Mouse (Mus musculus): ENCODE results near the gene Shc3. TPM values are rescaled to one million over a fixed set of nuclear protein-coding genes. Genes with fewer than 3 reads are reported as not detected.

Gene Shc3
- polyA plus RNA-seq, 1 experiment from 2014 or later, result 0.34 TPM

DNA sequence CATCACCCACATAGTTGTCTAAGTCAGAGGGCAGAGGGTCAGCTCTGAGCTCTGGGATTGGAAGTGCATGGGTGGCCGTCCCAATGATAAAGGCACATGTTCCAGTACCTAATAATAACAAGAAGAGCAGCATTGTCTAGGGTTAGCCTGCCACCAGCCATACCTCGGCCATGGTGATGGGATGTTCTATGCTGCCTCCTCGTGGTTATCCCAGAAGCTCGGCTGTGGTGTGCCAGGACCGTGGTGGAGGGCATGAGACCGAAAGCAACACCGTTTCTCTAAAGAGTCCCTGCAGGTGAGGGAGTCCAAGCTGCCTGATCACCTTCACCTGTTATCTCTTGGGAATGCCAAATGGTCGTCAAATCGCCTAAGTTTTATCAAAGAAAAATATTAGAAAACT lies 145.6 kb downstream of the Shc3 start:
- no peak overlapping the region for H3K9ac ChIP-seq
- no peaks in the 10 kb centered on the region for H3K9me3 ChIP-seq
- no peak overlapping the region for H3K4me3 ChIP-seq (replicated peaks)
- no peak overlapping the region for H3K27ac ChIP-seq
- ATAC-seq, result no peak
- H3K27me3 ChIP-seq (replicated peaks), result no peaks in the 10 kb centered on the region
- no peaks in the 10 kb centered on the region for H3K4me1 ChIP-seq (replicated peaks)
- 0 out of 2 replicates have a peak, but pooled peaks cover 3% of the 10 kb centered on the region for H3K36me3 ChIP-seq
- H3K4me2 ChIP-seq (replicated peaks), result no peak overlapping the region
- WGBS, result 70% methylated on average over 9 of the region's 9 CpGs

DNA sequence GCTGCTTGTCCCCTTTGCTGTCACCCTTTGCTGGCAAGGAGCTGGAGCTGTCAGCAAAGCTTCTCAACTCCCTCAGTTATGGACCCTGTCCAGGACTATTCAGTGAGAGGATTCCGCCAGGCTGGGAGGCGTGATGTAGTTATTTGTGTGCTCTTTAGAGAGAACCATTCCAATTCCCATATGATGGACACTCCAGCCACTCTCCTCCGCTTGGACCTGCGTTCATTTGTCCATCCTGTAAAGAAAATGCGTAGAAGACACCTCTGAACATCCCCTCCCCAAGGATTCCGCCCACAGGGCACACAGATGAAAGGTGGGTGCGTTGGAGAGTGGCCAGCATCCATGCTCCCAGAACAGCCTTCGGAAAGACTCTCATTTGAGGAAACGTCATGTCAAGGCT lies 148.4 kb downstream of the Shc3 start:
- Histone ChIP-seq H3K4me3 (replicated peaks) (no peak overlapping the region), H3K27me3 (replicated peaks) (no peaks in the 10 kb centered on the region), H3K9ac (no peak overlapping the region), H3K9me3 (no peaks in the 10 kb centered on the region), H3K4me1 (replicated peaks) (peaks cover 21% of the 10 kb centered on the region), H3K36me3 (0 out of 2 replicates have a peak, but pooled peaks cover 3% of the 10 kb centered on the region), H3K27ac (no peak overlapping the region), H3K4me2 (replicated peaks) (no peak overlapping the region)
- 85% methylated on average over 9 of the region's 9 CpGs for WGBS
- no peak for ATAC-seq

DNA sequence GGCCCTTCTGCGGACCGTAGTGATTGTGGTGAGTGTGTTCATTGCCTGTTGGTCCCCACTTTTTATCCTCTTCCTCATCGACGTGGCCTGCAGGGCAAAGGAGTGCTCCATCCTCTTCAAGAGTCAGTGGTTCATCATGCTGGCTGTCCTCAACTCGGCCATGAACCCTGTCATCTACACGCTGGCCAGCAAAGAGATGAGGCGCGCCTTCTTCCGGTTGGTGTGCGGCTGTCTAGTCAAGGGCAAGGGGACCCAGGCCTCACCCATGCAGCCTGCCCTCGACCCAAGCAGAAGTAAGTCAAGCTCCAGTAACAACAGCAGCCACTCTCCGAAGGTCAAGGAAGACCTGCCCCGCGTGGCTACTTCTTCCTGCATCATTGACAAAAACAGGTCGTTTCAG lies 149.7 kb downstream of the Shc3 start:
- H3K27ac ChIP-seq, result no peak overlapping the region
- no peak for ATAC-seq
- H3K4me2 ChIP-seq (replicated peaks), result no peak overlapping the region
- no peak overlapping the region for H3K4me3 ChIP-seq (replicated peaks)
- peaks cover 21% of the 10 kb centered on the region for H3K4me1 ChIP-seq (replicated peaks)
- no peak overlapping the region for H3K9ac ChIP-seq
- no peaks in the 10 kb centered on the region for H3K27me3 ChIP-seq (replicated peaks)
- 88% methylated on average over 15 of the region's 15 CpGs for WGBS
- no peaks in the 10 kb centered on the region for H3K9me3 ChIP-seq
- H3K36me3 ChIP-seq, result peaks cover 14% of the 10 kb centered on the region

DNA sequence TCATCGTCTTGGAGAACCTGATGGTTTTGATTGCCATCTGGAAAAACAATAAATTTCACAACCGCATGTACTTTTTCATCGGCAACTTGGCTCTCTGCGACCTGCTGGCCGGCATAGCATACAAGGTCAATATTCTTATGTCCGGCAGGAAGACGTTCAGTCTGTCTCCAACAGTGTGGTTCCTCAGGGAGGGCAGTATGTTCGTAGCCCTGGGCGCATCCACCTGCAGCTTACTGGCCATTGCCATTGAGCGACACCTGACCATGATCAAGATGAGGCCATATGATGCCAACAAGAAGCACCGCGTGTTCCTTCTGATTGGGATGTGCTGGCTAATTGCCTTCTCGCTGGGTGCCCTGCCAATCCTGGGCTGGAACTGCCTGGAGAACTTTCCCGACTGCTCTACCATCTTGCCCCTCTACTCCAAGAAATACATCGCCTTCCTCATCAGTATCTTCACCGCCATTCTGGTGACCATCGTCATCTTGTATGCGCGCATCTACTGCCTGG lies 150.2 kb downstream of the Shc3 start:
- Histone ChIP-seq H3K27me3 (replicated peaks) (no peaks in the 10 kb centered on the region), H3K36me3 (peaks cover 14% of the 10 kb centered on the region), H3K9ac (no peak overlapping the region), H3K4me2 (replicated peaks) (peak overlapping the region; percentile 34), H3K27ac (no peak overlapping the region), H3K9me3 (no peaks in the 10 kb centered on the region), H3K4me3 (replicated peaks) (no peak overlapping the region), H3K4me1 (replicated peaks) (peaks cover 21% of the 10 kb centered on the region)
- ATAC-seq, result peak; percentile 31; the same call in 1 of the 2 replicates
- WGBS, result 76% methylated on average over 19 of the region's 19 CpGs

DNA sequence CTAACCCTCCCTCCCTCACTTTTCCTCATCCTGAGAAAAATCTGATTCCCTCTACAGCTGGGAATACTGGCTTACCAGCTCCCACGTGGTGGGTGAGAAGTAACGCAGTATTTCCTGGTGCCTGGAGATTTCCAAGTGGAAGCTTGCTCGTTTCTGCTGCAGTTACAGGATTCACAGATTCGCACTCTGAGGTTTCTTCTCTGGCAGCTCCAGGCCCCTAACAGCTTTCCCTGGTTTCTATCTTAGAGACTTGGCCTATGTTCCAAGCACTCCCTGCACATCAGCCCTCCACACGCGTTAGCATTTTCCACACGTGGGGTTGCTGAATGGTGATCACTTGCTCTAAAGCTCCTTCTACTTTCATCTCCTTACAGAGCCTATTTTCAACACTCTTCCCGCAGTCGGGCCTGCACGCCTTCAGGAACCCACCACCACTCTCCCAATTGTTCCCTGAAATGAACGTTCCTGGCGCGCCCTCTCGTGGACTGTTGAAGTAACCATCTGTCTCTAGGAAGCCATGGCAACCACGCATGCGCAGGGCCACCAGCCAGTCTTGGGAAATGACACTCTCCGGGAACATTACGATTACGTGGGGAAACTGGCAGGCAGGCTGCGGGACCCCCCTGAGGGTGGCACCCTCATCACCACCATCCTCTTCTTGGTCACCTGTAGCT lies 150.8 kb downstream of the Shc3 start:
- peak overlapping the region; percentile 34 for H3K4me2 ChIP-seq (replicated peaks)
- H3K4me3 ChIP-seq (replicated peaks), result no peak overlapping the region
- H3K27me3 ChIP-seq (replicated peaks), result no peaks in the 10 kb centered on the region
- ATAC-seq, result peak; percentile 80
- H3K4me1 ChIP-seq (replicated peaks), result peaks cover 21% of the 10 kb centered on the region
- peak overlapping the region; percentile 21 for H3K9ac ChIP-seq
- WGBS, result 4% methylated on average over 20 of the region's 20 CpGs
- H3K27ac ChIP-seq, result peak overlapping the region; percentile 71
- no peaks in the 10 kb centered on the region for H3K9me3 ChIP-seq
- peaks cover 14% of the 10 kb centered on the region for H3K36me3 ChIP-seq

DNA sequence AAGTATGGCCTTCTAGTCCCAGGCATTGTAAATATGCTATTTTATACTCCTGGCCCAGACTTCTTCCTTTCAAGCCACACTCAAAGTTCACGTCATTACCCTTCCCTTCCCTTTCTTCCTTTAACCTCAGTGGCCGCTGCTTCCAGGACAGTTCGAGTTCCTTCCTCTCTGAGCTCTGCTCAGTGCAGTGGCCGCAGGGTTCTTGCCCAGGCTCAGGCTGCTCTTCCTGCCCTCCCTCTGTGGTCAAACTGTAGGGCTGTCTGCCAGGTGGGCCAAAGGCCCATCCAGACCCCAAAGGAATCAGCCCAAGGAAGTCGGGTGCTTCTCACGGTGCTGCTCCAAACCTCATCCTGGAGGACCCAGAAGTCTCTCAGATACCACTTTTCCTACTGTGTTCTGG lies 151.4 kb downstream of the Shc3 start:
- no peaks in the 10 kb centered on the region for H3K27me3 ChIP-seq (replicated peaks)
- peak overlapping the region; percentile 21 for H3K9ac ChIP-seq
- H3K4me2 ChIP-seq (replicated peaks), result peak overlapping the region; percentile 34
- H3K4me1 ChIP-seq (replicated peaks), result peaks cover 24% of the 10 kb centered on the region
- H3K9me3 ChIP-seq, result no peaks in the 10 kb centered on the region
- no peak overlapping the region for H3K4me3 ChIP-seq (replicated peaks)
- H3K27ac ChIP-seq, result peak overlapping the region; percentile 71
- peaks cover 14% of the 10 kb centered on the region for H3K36me3 ChIP-seq
- WGBS, result 41% methylated on average over 6 of the region's 6 CpGs
- no peak for ATAC-seq

DNA sequence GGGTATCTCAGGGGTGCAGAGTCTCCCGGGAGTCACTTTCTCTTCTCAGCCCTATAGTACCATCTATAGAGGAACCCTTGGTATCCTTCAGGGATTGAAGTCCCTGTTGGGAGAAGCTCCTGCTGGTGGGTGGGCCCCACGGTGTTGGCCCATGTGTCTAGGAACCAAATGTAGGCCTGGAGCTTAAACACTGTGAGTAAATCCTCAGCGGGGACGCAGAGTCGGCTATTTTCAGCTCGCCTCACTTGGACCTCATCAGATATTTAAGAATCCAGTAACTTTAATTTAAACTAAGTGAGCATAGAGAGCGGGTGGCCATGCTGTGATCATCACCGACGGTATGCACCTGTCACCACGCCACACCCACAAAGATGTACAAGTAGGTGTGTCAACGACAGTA lies 152.5 kb downstream of the Shc3 start:
- Histone ChIP-seq H3K9me3 (no peaks in the 10 kb centered on the region), H3K4me2 (replicated peaks) (no peak overlapping the region), H3K36me3 (peaks cover 14% of the 10 kb centered on the region), H3K4me1 (replicated peaks) (peaks cover 29% of the 10 kb centered on the region), H3K9ac (no peak overlapping the region), H3K27me3 (replicated peaks) (no peaks in the 10 kb centered on the region), H3K4me3 (replicated peaks) (no peak overlapping the region), H3K27ac (no peak overlapping the region)
- 81% methylated on average over 11 of the region's 11 CpGs for WGBS
- ATAC-seq, result no peak

DNA sequence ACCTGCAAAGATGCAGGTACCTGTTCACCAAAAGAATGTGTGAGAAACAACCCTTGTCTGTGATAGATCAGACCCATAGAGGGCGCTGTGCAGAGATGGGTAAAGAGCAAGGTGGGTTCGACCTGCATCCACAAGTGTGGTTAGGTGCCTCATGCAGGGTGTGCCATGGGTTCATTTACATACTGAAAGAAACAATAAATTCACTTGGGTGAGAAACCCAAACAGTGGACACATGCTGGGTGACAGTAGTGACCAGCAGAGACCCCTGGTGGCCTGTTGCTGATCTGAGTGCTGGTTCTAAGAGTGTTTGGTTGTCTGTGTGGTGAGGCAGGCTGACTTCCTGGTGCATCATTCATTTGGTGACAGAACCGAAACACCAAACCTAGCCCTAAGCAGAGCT lies 155.8 kb downstream of the Shc3 start:
- peaks cover 11% of the 10 kb centered on the region for H3K36me3 ChIP-seq
- WGBS, result 60% methylated on average over 3 of the region's 3 CpGs
- H3K4me3 ChIP-seq (replicated peaks), result no peak overlapping the region
- no peaks in the 10 kb centered on the region for H3K9me3 ChIP-seq
- ATAC-seq, result no peak
- no peak overlapping the region for H3K27ac ChIP-seq
- H3K27me3 ChIP-seq (replicated peaks), result no peaks in the 10 kb centered on the region
- H3K9ac ChIP-seq, result no peak overlapping the region
- H3K4me1 ChIP-seq (replicated peaks), result peaks cover 28% of the 10 kb centered on the region
- H3K4me2 ChIP-seq (replicated peaks), result no peak overlapping the region

DNA sequence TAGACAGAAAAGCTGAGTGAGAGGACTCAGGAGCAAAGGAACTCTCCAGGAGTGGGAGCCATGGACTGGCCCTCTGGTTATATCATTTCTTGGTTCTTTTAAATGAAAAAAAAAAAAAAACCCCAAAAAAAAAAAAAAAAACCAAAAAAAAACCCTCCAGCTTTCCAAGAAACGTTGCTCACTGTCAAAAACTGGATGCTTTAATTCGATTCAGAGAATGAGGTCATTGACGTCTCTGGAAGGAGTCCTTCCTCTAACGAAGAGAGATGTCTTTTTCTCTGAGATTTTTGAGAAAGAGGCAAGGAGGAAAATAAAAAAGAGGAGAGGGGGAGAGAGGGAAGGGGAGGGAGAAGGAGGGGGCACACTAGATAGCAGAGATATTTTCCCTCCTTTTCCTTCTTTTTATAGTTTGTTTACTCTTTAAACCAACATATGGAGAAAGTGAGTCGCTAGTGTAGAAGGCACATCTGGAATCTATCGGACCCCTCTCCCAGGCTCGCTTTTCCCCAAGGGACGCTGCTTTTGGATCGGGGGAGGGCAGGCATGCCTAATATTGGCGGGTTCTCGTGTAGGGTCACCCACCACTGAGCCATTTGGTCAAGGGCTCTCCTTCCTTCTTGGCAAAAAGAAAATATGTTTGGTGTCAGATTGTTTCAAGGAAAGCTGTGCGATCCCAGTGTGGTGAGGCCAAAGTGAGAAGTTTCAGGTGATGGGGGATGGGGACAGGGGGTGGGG lies 157.4 kb downstream of the Shc3 start:
- Histone ChIP-seq H3K9ac (peak overlapping the region; percentile 42; the same call in 1 of the 2 replicates), H3K9me3 (no peaks in the 10 kb centered on the region), H3K36me3 (peaks cover 11% of the 10 kb centered on the region), H3K4me3 (replicated peaks) (peak overlapping the region; percentile 54), H3K4me2 (replicated peaks) (peak overlapping the region; percentile 73), H3K27ac (peak overlapping the region; percentile 69), H3K4me1 (replicated peaks) (peaks cover 18% of the 10 kb centered on the region), H3K27me3 (replicated peaks) (no peaks in the 10 kb centered on the region)
- 27% methylated on average over 12 of the region's 12 CpGs for WGBS
- no peak for ATAC-seq

DNA sequence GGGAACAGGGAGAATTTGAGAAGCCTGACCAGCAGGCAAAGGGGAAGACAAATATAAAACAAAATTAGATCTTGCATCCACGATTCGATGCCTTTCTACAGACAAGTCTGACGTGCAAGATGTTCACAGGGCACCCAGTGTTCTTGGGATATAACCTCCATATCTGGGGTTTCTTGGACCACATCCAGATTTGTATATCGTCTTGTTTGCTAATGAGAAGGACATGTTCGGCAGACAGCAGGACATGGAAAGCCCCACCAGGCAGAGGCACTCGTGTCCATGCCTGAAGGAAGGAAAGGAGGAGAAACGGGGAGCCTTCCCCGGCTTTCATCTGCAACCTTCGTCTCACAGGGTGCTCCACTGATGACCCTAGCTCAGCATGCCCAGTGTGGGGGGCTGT lies 158.0 kb downstream of the Shc3 start:
- H3K9ac ChIP-seq, result peak overlapping the region; percentile 42
- H3K27me3 ChIP-seq (replicated peaks), result no peaks in the 10 kb centered on the region
- peaks cover 13% of the 10 kb centered on the region for H3K4me1 ChIP-seq (replicated peaks)
- no peaks in the 10 kb centered on the region for H3K9me3 ChIP-seq
- H3K27ac ChIP-seq, result peak overlapping the region; percentile 69
- peak overlapping the region; percentile 54 for H3K4me3 ChIP-seq (replicated peaks)
- peak overlapping the region; percentile 73 for H3K4me2 ChIP-seq (replicated peaks)
- WGBS, result 37% methylated on average over 9 of the region's 9 CpGs
- ATAC-seq, result no peak
- H3K36me3 ChIP-seq, result peaks cover 11% of the 10 kb centered on the region

DNA sequence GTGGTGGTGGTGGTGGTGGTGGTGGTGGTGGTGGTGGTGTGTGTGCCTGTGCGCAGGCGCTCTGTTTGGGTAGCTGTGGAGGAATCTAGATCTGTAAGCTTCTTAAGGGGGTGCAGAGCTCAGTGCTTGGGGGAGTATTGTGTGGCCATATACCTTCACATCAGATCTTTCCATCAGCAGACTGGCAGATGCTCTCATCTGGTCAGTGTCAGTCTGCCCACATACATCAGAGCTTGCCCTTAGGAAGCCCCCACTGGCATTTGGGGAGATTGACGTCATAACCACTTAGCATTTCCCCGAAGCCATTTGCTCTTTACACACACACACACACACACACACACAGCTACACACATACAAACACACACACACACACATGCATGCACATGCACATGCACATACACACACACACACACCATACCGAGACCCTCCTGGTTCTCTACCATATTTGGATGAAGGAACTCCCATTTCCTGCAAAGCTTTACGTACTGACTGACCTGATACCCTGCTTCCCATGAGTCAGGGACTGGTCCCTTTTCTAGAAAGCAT lies 159.2 kb downstream of the Shc3 start:
- Histone ChIP-seq H3K27me3 (replicated peaks) (no peaks in the 10 kb centered on the region), H3K4me1 (replicated peaks) (peaks cover 13% of the 10 kb centered on the region), H3K4me3 (replicated peaks) (peak overlapping the region; percentile 54), H3K27ac (peak overlapping the region; percentile 69; the same call in 1 of the 2 replicates), H3K36me3 (peaks cover 4% of the 10 kb centered on the region), H3K4me2 (replicated peaks) (peak overlapping the region; percentile 73), H3K9ac (no peak overlapping the region), H3K9me3 (no peaks in the 10 kb centered on the region)
- 55% methylated on average over 6 of the region's 6 CpGs for WGBS
- no peak for ATAC-seq

DNA sequence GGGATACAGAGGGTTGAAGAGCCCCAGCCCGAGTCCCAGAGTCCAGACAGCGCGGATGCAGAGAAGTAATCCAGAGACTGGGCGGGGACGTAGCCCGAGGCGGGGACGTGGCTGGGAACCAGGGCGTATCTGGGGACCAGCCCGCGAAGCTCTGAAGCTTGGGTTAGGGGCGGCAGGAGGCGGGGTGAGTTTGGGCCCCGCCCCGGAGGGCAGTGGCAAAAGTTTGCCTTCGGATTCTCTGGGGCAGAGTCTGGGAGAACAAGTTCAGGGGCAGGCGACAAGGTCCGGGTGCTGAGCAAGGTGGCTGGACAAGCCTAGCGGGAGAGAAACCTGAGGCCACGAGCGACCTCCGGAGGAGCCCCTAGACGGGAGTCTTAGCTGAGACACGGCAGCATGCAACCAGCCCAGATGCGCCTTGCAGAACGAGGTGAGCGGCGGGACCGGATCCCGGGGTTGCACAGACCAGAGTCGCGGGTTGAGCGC lies 160.7 kb downstream of the Shc3 start, which contains the start of gene S1pr3:
S1pr3 (plus strand) TSS at position 121 of the 483 bp plus-strand sequence.
- H3K27me3 ChIP-seq (replicated peaks), result no peaks in the 10 kb centered on the region
- H3K9me3 ChIP-seq, result no peaks in the 10 kb centered on the region
- H3K4me3 ChIP-seq (replicated peaks), result peak within 1 kb of the TSS; percentile 54
- peak within 1 kb of the TSS; percentile 80 for H3K27ac ChIP-seq
- WGBS, result under 1% methylated on average over 33 of the region's 33 CpGs
- peak within 1 kb of the TSS; percentile 73 for H3K4me2 ChIP-seq (replicated peaks)
- peak; percentile 88 for ATAC-seq
- peaks cover 13% of the 10 kb centered on the region for H3K4me1 ChIP-seq (replicated peaks)
- no peaks in the 10 kb centered on the region for H3K36me3 ChIP-seq
- H3K9ac ChIP-seq, result peak within 1 kb of the TSS; percentile 72
